Mouse (Mus musculus) MEL (cell line): ENCODE measurements around the gene Ksr1. TPM values are rescaled to one million over a fixed set of nuclear protein-coding genes. Genes with fewer than 3 reads are reported as not detected.
A peak's percentile ranks its signal among the peaks of the same experiment; 100 is the strongest.

Experiments
- DNase-seq: peaks from one replicate; pipeline ENCODE4 v3.0.0; 2011; ENCODE audit warnings: low read depth, low spot score
- H3K27ac ChIP-seq: 2 replicates; pipeline ENCODE4 v1.5.1; 2012; ENCODE audit warnings: low read depth, mild to moderate bottlenecking, control low read depth, low read length, moderate library complexity; ENCODE audit not compliant: control insufficient read depth
- H3K27me3 ChIP-seq, 2 experiments: fragments of 150-350 bp in 1 of 2; sonication (generic) in 1 of 2; 2 replicates each; pipeline ENCODE4 v1.6.1; 2012; ENCODE audit warnings: low read length in 2 of 2, mild to moderate bottlenecking in 2 of 2, improper control_type of control experiment in 1 of 2, moderate library complexity in 1 of 2; ENCODE audit not compliant: insufficient read depth in 2 of 2, control insufficient read depth in 1 of 2
- H3K36me3 ChIP-seq, 2 experiments: 2 replicates each; pipeline ENCODE4 v1.6.1; 2012 to 2014; ENCODE audit warnings: low read length in 2 of 2, improper control_type of control experiment in 1 of 2, inconsistent platforms in 1 of 2, mild to moderate bottlenecking in 1 of 2; ENCODE audit not compliant: insufficient read depth in 2 of 2, control insufficient read depth in 1 of 2
- H3K4me1 ChIP-seq, 2 experiments: fragments of 150-350 bp in 1 of 2; sonication (generic) in 1 of 2; 2 replicates each; pipeline ENCODE4 v1.6.1; 2012; ENCODE audit warnings: low read length in 2 of 2, improper control_type of control experiment in 1 of 2, mild to moderate bottlenecking in 1 of 2; ENCODE audit not compliant: insufficient read depth in 2 of 2, control insufficient read depth in 1 of 2
- H3K4me3 ChIP-seq, 2 experiments: fragments of 150-350 bp in 1 of 2; sonication (generic) in 1 of 2; 2 replicates each; pipeline ENCODE4 v1.5.1; 2012; ENCODE audit warnings: low read depth in 2 of 2, low read length in 2 of 2, mild to moderate bottlenecking in 2 of 2, moderate library complexity in 2 of 2, control low read depth in 1 of 2, improper control_type of control experiment in 1 of 2; ENCODE audit not compliant: control insufficient read depth in 1 of 2, insufficient read depth in 1 of 2
- H3K79me2 ChIP-seq: 2 replicates; pipeline ENCODE4 v1.6.1; 2012; ENCODE audit warnings: mild to moderate bottlenecking, low read length, moderate library complexity; ENCODE audit not compliant: control insufficient read depth, poor library complexity, insufficient read depth
- H3K9ac ChIP-seq: 2 replicates; pipeline ENCODE4 v1.6.1; 2012; ENCODE audit warnings: low read depth, mild to moderate bottlenecking, control low read depth, low read length, moderate library complexity; ENCODE audit not compliant: control insufficient read depth, poor library complexity, severe bottlenecking
- H3K9me3 ChIP-seq: fragments of 150-350 bp; sonication (generic); replicated peaks from 2 replicates; pipeline ENCODE4 v1.6.1; 2012; ENCODE audit warnings: mild to moderate bottlenecking, low read length, improper control_type of control experiment, moderate library complexity; ENCODE audit not compliant: insufficient read depth
- CHD1 ChIP-seq: IDR thresholded peaks from 2 replicates; pipeline ENCODE4 v1.6.1; 2012; ENCODE audit warnings: low read depth, mild to moderate bottlenecking, inconsistent platforms, low read length, improper control_type of control experiment
- ELF1 ChIP-seq: IDR thresholded peaks from 2 replicates; pipeline ENCODE4 v1.6.1; 2014; ENCODE audit warnings: low read depth, mild to moderate bottlenecking, inconsistent platforms, low read length, improper control_type of control experiment, moderate library complexity
- EP300 ChIP-seq, 2 experiments: IDR thresholded peaks; 2 replicates each; pipeline ENCODE4 v1.6.1; 2011; ENCODE audit warnings: improper control_type of control experiment in 2 of 2, low read length in 2 of 2, low read depth in 1 of 2, mild to moderate bottlenecking in 1 of 2
- GATA1 ChIP-seq: IDR thresholded peaks from 2 replicates; pipeline ENCODE4 v1.6.1; 2011; ENCODE audit warnings: low read depth, low read length, improper control_type of control experiment
- JUND ChIP-seq: IDR thresholded peaks from 2 replicates; pipeline ENCODE4 v1.6.1; 2011; ENCODE audit warnings: low read depth, mild to moderate bottlenecking, improper control_type of control experiment, low read length
- KAT2A ChIP-seq: conservative IDR thresholded peaks from 2 replicates; pipeline ENCODE4 v1.6.1; 2012; ENCODE audit warnings: low read depth, low read length, improper control_type of control experiment, inconsistent platforms
- MAFK ChIP-seq: IDR thresholded peaks from 2 replicates; pipeline ENCODE4 v1.6.1; 2011; ENCODE audit warnings: low read depth, mild to moderate bottlenecking, low read length, improper control_type of control experiment, borderline replicate concordance
- MAX ChIP-seq: IDR thresholded peaks from 2 replicates; pipeline ENCODE4 v1.6.1; 2011; ENCODE audit warnings: low read length, improper control_type of control experiment
- MXI1 ChIP-seq: IDR thresholded peaks from 2 replicates; pipeline ENCODE4 v1.6.1; 2011; ENCODE audit warnings: mild to moderate bottlenecking, low read depth, low read length, improper control_type of control experiment
- MYB ChIP-seq: IDR thresholded peaks from 2 replicates; pipeline ENCODE4 v1.6.1; 2011; ENCODE audit warnings: mild to moderate bottlenecking, low read depth, low read length, improper control_type of control experiment
- MYC ChIP-seq: IDR thresholded peaks from 2 replicates; pipeline ENCODE4 v1.6.1; 2011; ENCODE audit warnings: low read depth, mild to moderate bottlenecking, low read length, improper control_type of control experiment, moderate library complexity
- NELFE ChIP-seq: IDR thresholded peaks from 2 replicates; pipeline ENCODE4 v1.6.1; 2011; ENCODE audit warnings: low read depth, low read length, improper control_type of control experiment
- NRF1 ChIP-seq: IDR thresholded peaks from 2 replicates; pipeline ENCODE4 v1.6.1; 2014; ENCODE audit warnings: low read depth, mild to moderate bottlenecking, inconsistent platforms, low read length, improper control_type of control experiment, moderate library complexity; ENCODE audit not compliant: poor library complexity, insufficient read depth, severe bottlenecking
- RAD21 ChIP-seq: IDR thresholded peaks from 2 replicates; pipeline ENCODE4 v1.6.1; 2011; ENCODE audit warnings: mild to moderate bottlenecking, low read depth, low read length, improper control_type of control experiment
- RCOR1 ChIP-seq: IDR thresholded peaks from 2 replicates; pipeline ENCODE4 v1.6.1; 2012; ENCODE audit warnings: low read depth, mild to moderate bottlenecking, inconsistent platforms, low read length, improper control_type of control experiment
- SMC3 ChIP-seq: IDR thresholded peaks from 2 replicates; pipeline ENCODE4 v1.6.1; 2011; ENCODE audit warnings: low read depth, low read length, improper control_type of control experiment
- TCF12 ChIP-seq: IDR thresholded peaks from 2 replicates; pipeline ENCODE4 v1.6.1; 2014; ENCODE audit warnings: low read depth, mild to moderate bottlenecking, inconsistent platforms, low read length, improper control_type of control experiment, moderate library complexity
- USF1 ChIP-seq: IDR thresholded peaks from 2 replicates; pipeline ENCODE4 v1.6.1; 2014; ENCODE audit warnings: low read depth, mild to moderate bottlenecking, inconsistent platforms, low read length, improper control_type of control experiment, moderate library complexity
- ZC3H11A ChIP-seq: IDR thresholded peaks from 2 replicates; pipeline ENCODE4 v1.6.1; 2012; ENCODE audit warnings: low read depth, mild to moderate bottlenecking, inconsistent platforms, low read length, improper control_type of control experiment
- ZMIZ1 ChIP-seq: IDR thresholded peaks from 2 replicates; pipeline ENCODE4 v1.6.1; 2012; ENCODE audit warnings: low read depth, mild to moderate bottlenecking, inconsistent platforms, low read length, improper control_type of control experiment, moderate library complexity
- polyA plus RNA-seq, 2 experiments: library from polyadenylated mRNA; stranded (reverse) in 1 of 2; unstranded in 1 of 2; fragments of >175 nt in 1 of 2; fragments of >200 nt in 1 of 2; gene quantifications; 2 replicates each; pipeline versions ENCODE4 v1.2.1 to v1.2.4; 2012; ENCODE audit warnings: low replicate concordance in 2 of 2, low read depth in 1 of 2; ENCODE audit not compliant: insufficient read length in 2 of 2, insufficient read depth in 1 of 2, missing spikeins in 1 of 2
- total RNA-seq: library from RNA; depleted of rRNA; stranded (reverse); fragments of 300-350 nt; gene quantifications from 2 replicates; pipeline ENCODE4 v1.2.3, GENCODE M21; 2012

The Ksr1 gene
- total and polyA plus RNA-seq, 3 experiments = 9.7 to 18.4 TPM; not detected in 1

DNA sequence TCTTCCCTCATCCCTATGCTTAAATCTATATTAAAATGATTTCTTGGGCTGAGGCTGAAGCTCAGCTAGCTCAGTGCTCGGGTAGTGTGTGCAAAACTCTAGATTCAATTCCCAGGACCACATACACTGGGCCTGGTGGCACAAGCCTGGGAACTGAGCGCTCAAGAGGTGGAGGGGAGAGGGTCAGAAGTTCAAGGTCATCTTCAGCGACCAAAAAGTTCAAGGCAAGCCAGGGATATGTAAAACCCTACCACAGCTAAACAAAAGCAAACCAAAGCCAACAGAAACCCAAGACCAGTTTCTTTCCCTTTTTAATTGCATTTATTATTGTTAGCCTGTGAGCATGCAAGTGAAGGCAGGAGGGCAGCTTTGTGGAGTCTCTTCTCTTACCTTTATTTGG is 4.1 kb upstream of the Ksr1 start:
- H3K27me3 ChIP-seq = no peaks in the 10 kb centered on the region
- no peak overlapping the region for H3K4me3 ChIP-seq
- TF ChIP-seq EP300 (IDR thresholded peaks at IDR 0.05; ENCODE audit: low read depth in 1 of 2, low read length in 2 of 2) (no peak), MYC (no peak), NELFE (no peak), MAFK (no peak), RCOR1 (no peak)
- TF ChIP-seq, all 39 proteins: peak for 0
- Histone ChIP-seq H3K9ac (no peak overlapping the region), H3K9me3 (no peaks in the 10 kb centered on the region), H3K79me2 (peaks cover 10% of the 10 kb centered on the region), H3K36me3 (peaks cover 0 to 6% of the 10 kb centered on the region in 2 experiments; a peak in 2 of 4 replicates), H3K27ac (no peak overlapping the region), H3K4me1 (peaks cover 0 to 21% of the 10 kb centered on the region in 2 experiments; a peak in 2 of 4 replicates)
- no peak for DNase-seq

DNA sequence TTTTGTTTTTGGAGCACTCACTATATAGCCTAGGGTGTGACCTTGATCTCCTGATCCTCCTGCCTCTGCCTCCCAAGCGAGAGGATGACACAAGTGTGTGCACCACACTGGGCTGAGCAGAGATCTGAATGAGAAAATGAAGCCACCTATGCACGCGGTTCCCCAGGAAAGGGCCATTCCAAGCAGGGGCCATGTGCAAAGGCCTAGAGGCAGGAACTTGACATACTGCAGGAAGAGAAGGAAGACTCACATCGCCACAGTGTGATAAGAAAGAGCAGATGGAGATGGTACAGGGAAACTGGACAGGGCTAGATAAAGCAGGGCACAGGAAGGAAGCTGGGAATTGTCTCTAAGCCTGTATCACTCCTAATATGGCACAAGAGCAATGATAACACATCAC is 3.1 kb upstream of the Ksr1 start:
- peak; percentile 21 for DNase-seq

DNA sequence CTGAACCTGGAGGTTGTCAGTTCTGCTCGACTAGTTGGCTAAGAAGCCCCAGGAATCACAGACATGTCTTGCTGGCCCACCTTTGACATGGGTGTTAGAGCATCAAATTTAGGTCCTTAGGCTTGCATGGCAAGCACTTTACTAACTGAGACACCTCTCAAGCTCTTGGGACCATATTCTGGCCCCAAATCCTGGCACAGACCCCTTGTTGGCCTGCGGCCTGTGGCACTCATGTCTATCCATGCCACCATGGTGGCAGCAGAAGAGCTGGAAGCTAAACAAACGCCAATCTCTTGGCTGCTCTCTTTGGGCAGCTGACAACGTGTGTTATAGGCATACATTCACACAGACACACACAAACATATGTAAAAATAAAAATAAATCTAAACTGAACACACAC is 2.6 kb upstream of the Ksr1 start:
- Histone ChIP-seq H3K9me3 (no peaks in the 10 kb centered on the region), H3K4me1 (peaks cover 3 to 36% of the 10 kb centered on the region in 2 experiments; a peak in 2 of 4 replicates), H3K9ac (no peak overlapping the region), H3K27ac (no peak overlapping the region), H3K79me2 (peaks cover 21% of the 10 kb centered on the region)
- TF ChIP-seq SMC3 (no peak), MXI1 (no peak)
- TF ChIP-seq, all 39 proteins: peak for 0
- Histone ChIP-seq H3K4me3 (no peak overlapping the region), H3K27me3 (no peaks in the 10 kb centered on the region), H3K36me3 (peaks cover 0 to 17% of the 10 kb centered on the region in 2 experiments; a peak in 2 of 4 replicates)
- DNase-seq = no peak

More for the DNA sequence above, 3.1 kb upstream of the Ksr1 start:
- no peak overlapping the region for H3K4me3 ChIP-seq
- no peaks in the 10 kb centered on the region for H3K27me3 ChIP-seq
- peaks cover 3 to 31% of the 10 kb centered on the region in 2 experiments; a peak in 2 of 4 replicates for H3K4me1 ChIP-seq
- H3K79me2 ChIP-seq = peaks cover 16% of the 10 kb centered on the region
- H3K9me3 ChIP-seq = no peaks in the 10 kb centered on the region
- TF ChIP-seq USF1 (no peak), MAFK (no peak), KAT2A (no peak), EP300 (IDR thresholded peaks at IDR 0.05; ENCODE audit: low read depth in 1 of 2, low read length in 2 of 2) (peak; percentile 23 to 44; a peak in 3 of 4 replicates), TCF12 (peak; percentile 15; the same call in 1 of the 2 replicates), CHD1 (no peak), ZMIZ1 (no peak), NRF1 (no peak), GATA1 (peak; percentile 49), MAX (no peak), MYB (no peak), ELF1 (no peak), NELFE (no peak), JUND (no peak), RAD21 (no peak), RCOR1 (peak; percentile 30; the same call in 1 of the 2 replicates), ZC3H11A (no peak)
- H3K36me3 ChIP-seq = peaks cover 0 to 13% of the 10 kb centered on the region in 2 experiments; a peak in 2 of 4 replicates
- H3K9ac ChIP-seq = no peak overlapping the region
- H3K27ac ChIP-seq = no peak overlapping the region
